Mouse (Mus musculus) heart, embryonic 11.5 days (tissue): ENCODE measurements around the gene Rab8b. TPM values are rescaled to one million over a fixed set of nuclear protein-coding genes. Genes with fewer than 3 reads are reported as not detected.
"Not testable (repeated sequence)": the region's sequence is repeated elsewhere in the genome, so short reads cannot be mapped to it uniquely, and the experiment has no call there.

ENCODE experiments used
- ATAC-seq: fragments of 200-750 bp; cut with Nextera tagmentation; replicated peaks from 2 replicates; pipeline ENCODE4 v1.8.0; 2017; ENCODE audit warnings: moderate library complexity; ENCODE audit not compliant: insufficient number of reproducible peaks, low FRiP score, low TSS enrichment
- H3K27ac ChIP-seq: fragments of 300-500 bp; sonication (generic); 2 replicates; pipeline ENCODE4 v1.5.1; 2014; ENCODE audit warnings: mild to moderate bottlenecking, low read depth, low read length
- H3K27me3 ChIP-seq: fragments of 300-500 bp; sonication (generic); 2 replicates; pipeline ENCODE4 v1.6.1; 2014; ENCODE audit warnings: mild to moderate bottlenecking, low read length, mixed read lengths; ENCODE audit not compliant: control insufficient read depth, insufficient read depth
- H3K36me3 ChIP-seq: fragments of 300-500 bp; sonication (generic); 2 replicates; pipeline ENCODE4 v1.6.1; 2014; ENCODE audit warnings: mild to moderate bottlenecking, low read length, moderate library complexity, mixed read lengths; ENCODE audit not compliant: control insufficient read depth, insufficient read depth
- H3K4me1 ChIP-seq: fragments of 300-500 bp; sonication (generic); 2 replicates; pipeline ENCODE4 v1.6.1; 2014; ENCODE audit warnings: low read length; ENCODE audit not compliant: control insufficient read depth, insufficient read depth
- H3K4me2 ChIP-seq: fragments of 300-500 bp; sonication (generic); 2 replicates; pipeline ENCODE4 v1.6.1; 2014; ENCODE audit warnings: mild to moderate bottlenecking, moderate library complexity
- H3K4me3 ChIP-seq: fragments of 300-500 bp; sonication (generic); 2 replicates; pipeline ENCODE4 v1.5.1; 2014; ENCODE audit warnings: low read depth, low read length
- H3K9ac ChIP-seq: fragments of 300-500 bp; sonication (generic); 2 replicates; pipeline ENCODE4 v1.6.1; 2014; ENCODE audit warnings: mild to moderate bottlenecking, low read depth, low read length, moderate library complexity
- H3K9me3 ChIP-seq: fragments of 300-500 bp; sonication (generic); replicated peaks from 2 replicates; pipeline ENCODE4 v1.6.1; 2016; ENCODE audit warnings: low read length; ENCODE audit not compliant: control insufficient read depth
- WGBS: fragments of 180-500 bp; shearing (Covaris S2); extraction: QIAGEN DNeasy Blood & Tissue Kit; methylation state at CpG from one replicate; pipeline ENCODE4 v1.1.7; 2014; ENCODE audit not compliant: insufficient replicate concordance; 5-methylcytosine and 5-hydroxymethylcytosine counted together
- polyA plus RNA-seq: library from polyadenylated mRNA; unstranded; fragments of >200 nt; fragmentation: Nextera tagmentation; extraction: Ambion mirVana; gene quantifications from 2 replicates; pipeline ENCODE4 v1.2.1, GENCODE M21; 2014

The Rab8b gene
- polyA plus RNA-seq, 1 experiment from 2014 or later = 23.6 TPM

- Histone ChIP-seq H3K9me3 (no peaks in the 10 kb centered on the region), H3K27me3 (no peaks in the 10 kb centered on the region), H3K9ac (no peak overlapping the region), H3K4me2 (no peak overlapping the region), H3K36me3 (no peaks in the 10 kb centered on the region), H3K27ac (no peak overlapping the region), H3K4me3 (no peak overlapping the region), H3K4me1 (peaks cover 8% of the 10 kb centered on the region; the same call in 1 of the 2 replicates)
- 66% methylated on average over 2 of the region's 2 CpGs for WGBS
- no peak for ATAC-seq
These were observed 20.4 kb downstream of the Rab8b start for GRCm38 (mm10) chr9:66899072-66899471.

DNA sequence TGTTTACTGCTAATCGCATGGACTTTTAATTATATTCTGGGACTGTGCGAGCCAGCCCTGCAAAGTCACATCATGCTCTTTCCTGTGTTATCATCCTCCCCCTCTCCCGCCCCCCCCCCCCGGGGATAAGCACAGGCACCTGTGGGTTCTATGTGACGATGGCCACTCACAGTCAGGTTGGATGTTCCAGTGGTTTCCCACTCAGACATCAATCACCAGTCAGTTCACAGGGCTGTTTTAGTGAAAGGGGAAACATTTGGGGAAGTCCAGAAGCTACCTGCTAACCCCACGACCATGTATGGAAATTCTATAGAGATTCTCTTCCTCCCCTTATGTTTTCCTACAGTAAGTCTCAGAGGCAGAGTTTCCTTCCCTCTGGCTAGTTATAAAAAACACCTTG, 21.6 kb downstream of the Rab8b start:
- Histone ChIP-seq H3K4me3 (no peak overlapping the region), H3K27me3 (no peaks in the 10 kb centered on the region), H3K4me2 (no peak overlapping the region), H3K4me1 (peaks cover 8% of the 10 kb centered on the region; the same call in 1 of the 2 replicates), H3K9ac (no peak overlapping the region), H3K27ac (no peak overlapping the region), H3K9me3 (no peaks in the 10 kb centered on the region), H3K36me3 (no peaks in the 10 kb centered on the region)
- no peak for ATAC-seq
- WGBS = 75% methylated on average over 6 of the region's 6 CpGs

GRCm38 (mm10) chr9:66896951-66897350, 22.5 kb downstream of the Rab8b start:
- Histone ChIP-seq H3K4me3 (no peak overlapping the region), H3K27ac (no peak overlapping the region), H3K9ac (no peak overlapping the region), H3K36me3 (no peaks in the 10 kb centered on the region), H3K9me3 (no peaks in the 10 kb centered on the region), H3K27me3 (no peaks in the 10 kb centered on the region), H3K4me2 (no peak overlapping the region), H3K4me1 (peaks cover 8% of the 10 kb centered on the region; the same call in 1 of the 2 replicates)
- no peak for ATAC-seq
- 70% methylated on average over 6 of the region's 6 CpGs for WGBS

GRCm38 (mm10) chr9:66895995-66896394, 23.5 kb downstream of the Rab8b start:
- no peak overlapping the region for H3K9ac ChIP-seq
- no peaks in the 10 kb centered on the region for H3K9me3 ChIP-seq
- WGBS = 28% methylated on average over 5 of the region's 5 CpGs
- H3K36me3 ChIP-seq = no peaks in the 10 kb centered on the region
- H3K27ac ChIP-seq = no peak overlapping the region
- H3K27me3 ChIP-seq = no peaks in the 10 kb centered on the region
- H3K4me3 ChIP-seq = no peak overlapping the region
- H3K4me2 ChIP-seq = no peak overlapping the region; the same call in 1 of the 2 replicates
- H3K4me1 ChIP-seq = peaks cover 8% of the 10 kb centered on the region; the same call in 1 of the 2 replicates
- no peak for ATAC-seq

GRCm38 (mm10) chr9:66895035-66895779, 24.3 kb downstream of the Rab8b start:
- no peak overlapping the region for H3K9ac ChIP-seq
- no peak overlapping the region; the same call in 1 of the 2 replicates for H3K4me2 ChIP-seq
- no peak overlapping the region for H3K27ac ChIP-seq
- H3K27me3 ChIP-seq = no peaks in the 10 kb centered on the region
- no peak overlapping the region for H3K4me3 ChIP-seq
- H3K4me1 ChIP-seq = peaks cover 8% of the 10 kb centered on the region; the same call in 1 of the 2 replicates
- no peaks in the 10 kb centered on the region for H3K36me3 ChIP-seq
- no peaks in the 10 kb centered on the region for H3K9me3 ChIP-seq
- 64% methylated on average over 10 of the region's 10 CpGs for WGBS
- no peak for ATAC-seq

DNA sequence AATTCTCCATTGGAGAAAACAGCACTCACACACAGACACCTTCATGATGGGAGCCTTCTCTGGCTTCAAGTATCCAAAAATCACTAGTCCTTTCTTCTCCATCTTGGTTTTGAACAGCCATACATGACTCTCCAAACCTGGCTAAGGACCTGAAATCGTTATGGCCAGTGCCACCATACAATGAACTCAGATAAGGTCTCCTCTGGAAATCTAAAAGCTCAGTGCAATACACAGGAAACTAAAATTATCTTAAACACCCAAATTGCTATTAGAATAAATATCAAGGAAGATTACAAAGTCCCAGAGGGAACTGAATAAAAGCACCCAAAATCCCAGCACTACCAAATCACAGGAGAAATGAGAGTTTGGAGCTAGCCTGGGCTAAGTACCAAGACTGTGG, 25.1 kb downstream of the Rab8b start:
- Histone ChIP-seq H3K4me3 (no peak overlapping the region), H3K27ac (no peak overlapping the region), H3K4me1 (peaks cover 8% of the 10 kb centered on the region; the same call in 1 of the 2 replicates), H3K27me3 (no peaks in the 10 kb centered on the region), H3K4me2 (no peak overlapping the region), H3K36me3 (no peaks in the 10 kb centered on the region), H3K9me3 (no peaks in the 10 kb centered on the region), H3K9ac (no peak overlapping the region)
- 67% methylated on average over 1 of the region's 1 CpGs for WGBS
- ATAC-seq = no peak

- 93% methylated on average over 4 of the region's 4 CpGs for WGBS
- H3K4me1 ChIP-seq, H3K36me3 ChIP-seq, H3K27me3 ChIP-seq, ATAC-seq, H3K9me3 ChIP-seq, H3K27ac ChIP-seq, H3K4me3 ChIP-seq, H3K9ac ChIP-seq, H3K4me2 ChIP-seq: not testable (repeated sequence)
These were observed 27.0 kb downstream of the Rab8b start for GRCm38 (mm10) chr9:66892456-66892855.

GRCm38 (mm10) chr9:66887960-66888610, 31.4 kb downstream of the Rab8b start:
- no peak overlapping the region for H3K4me2 ChIP-seq
- peaks cover 8% of the 10 kb centered on the region; the same call in 1 of the 2 replicates for H3K4me1 ChIP-seq
- no peak for ATAC-seq
- WGBS = 65% methylated on average over 6 of the region's 6 CpGs
- H3K9me3 ChIP-seq = no peaks in the 10 kb centered on the region
- no peaks in the 10 kb centered on the region for H3K27me3 ChIP-seq
- no peak overlapping the region for H3K9ac ChIP-seq
- H3K4me3 ChIP-seq = no peak overlapping the region
- no peaks in the 10 kb centered on the region for H3K36me3 ChIP-seq
- no peak overlapping the region for H3K27ac ChIP-seq
